Mouse (Mus musculus) urinary bladder, postnatal 36 days (tissue): Measurements from ENCODE around the gene Btbd1.

ENCODE experiments used
- DNase-seq, 2 experiments: peaks; one replicate each; pipeline ENCODE4 v3.0.0; 2022; ENCODE audit warnings: low spot score in 2 of 2, mixed read lengths in 1 of 2

Btbd1 gene

DNA sequence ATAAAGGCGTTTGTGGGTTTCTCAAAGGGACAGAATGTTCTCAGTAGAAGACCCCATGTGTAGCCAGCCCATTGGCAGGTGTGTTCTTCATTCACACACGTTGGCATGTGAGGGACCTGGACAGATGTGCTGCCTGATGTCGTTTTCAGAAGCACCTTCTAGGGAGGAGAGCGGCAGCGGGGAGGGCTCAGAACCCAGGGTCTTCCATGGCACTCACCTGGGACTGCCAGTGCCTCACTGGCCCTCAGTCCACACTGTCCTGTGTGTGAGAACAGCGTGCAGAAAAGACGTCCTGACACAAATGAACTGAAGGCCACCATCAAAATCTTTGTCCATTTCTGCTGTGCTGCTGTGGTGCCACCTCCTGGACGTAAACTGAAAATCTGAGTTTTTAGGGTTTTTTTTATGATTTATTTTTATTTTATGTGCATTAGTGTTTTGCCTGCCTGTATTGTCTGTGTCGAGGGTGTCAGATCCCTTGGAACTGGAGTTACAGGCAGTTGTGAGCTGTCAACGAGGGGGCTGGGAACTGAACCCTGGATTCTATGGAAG lies 51.5 kb downstream of the Btbd1 start:
- no peak for DNase-seq

DNA sequence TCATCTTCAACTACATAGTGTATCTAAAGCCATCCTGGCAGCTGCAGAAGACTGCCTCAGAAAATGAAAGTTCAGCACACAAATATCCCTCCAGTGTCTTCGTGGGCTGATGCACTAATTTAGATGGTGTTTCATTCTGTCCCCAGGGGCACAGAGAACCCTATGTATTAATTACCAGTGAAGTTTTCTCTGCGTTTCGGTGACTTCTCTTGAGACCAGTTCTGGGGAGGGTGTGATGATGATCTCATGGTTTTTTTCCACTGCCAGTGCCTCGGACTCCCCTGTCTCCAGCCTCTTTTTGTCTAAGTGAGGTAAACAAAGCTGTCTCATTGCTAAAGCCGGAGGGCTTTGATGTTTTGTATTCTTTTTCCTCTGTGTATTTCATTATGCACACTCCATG lies 53.9 kb downstream of the Btbd1 start:
- DNase-seq = no peak

DNA sequence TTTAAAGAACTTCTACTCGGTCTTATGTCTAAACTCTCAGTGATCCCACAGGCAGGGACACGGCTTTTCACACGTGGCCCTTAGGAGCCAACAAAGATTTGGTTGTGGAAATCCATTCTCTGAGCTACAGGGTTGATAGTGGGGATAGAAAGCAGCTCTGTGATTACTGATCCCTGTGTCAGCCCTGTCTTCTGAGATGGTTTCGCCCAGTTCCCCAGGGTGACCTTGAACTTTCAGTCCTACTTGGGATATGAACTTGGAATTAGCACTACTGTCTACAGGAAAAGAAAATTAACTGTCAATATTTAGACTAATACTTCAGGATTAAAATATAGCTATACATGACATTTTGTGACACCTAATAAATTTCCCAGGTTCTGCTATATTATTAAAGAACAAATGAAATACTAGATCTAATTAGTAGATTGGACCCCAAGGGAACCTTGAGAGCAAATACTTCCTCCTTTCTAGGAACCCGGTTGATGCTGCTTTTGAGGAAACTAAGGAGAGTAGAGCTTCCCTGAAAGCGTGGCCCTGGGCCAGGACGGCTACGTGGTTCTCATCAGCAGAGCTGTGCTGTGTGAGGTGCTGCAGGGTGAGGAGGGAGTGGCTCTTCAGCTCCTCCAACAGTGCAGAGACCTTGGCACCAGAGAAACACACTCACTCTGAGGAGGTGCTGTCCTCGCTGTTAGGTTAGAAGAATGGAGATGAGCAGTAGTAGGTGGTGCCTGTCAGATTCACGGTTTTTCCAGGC lies 56.3 kb downstream of the Btbd1 start:
- DNase-seq = no peak

- DNase-seq = peak in 1 of 2 experiments; percentile 30
Observed at GRCm38 (mm10) chr7:81763110-81763845, 66.0 kb downstream of the Btbd1 start.

DNA sequence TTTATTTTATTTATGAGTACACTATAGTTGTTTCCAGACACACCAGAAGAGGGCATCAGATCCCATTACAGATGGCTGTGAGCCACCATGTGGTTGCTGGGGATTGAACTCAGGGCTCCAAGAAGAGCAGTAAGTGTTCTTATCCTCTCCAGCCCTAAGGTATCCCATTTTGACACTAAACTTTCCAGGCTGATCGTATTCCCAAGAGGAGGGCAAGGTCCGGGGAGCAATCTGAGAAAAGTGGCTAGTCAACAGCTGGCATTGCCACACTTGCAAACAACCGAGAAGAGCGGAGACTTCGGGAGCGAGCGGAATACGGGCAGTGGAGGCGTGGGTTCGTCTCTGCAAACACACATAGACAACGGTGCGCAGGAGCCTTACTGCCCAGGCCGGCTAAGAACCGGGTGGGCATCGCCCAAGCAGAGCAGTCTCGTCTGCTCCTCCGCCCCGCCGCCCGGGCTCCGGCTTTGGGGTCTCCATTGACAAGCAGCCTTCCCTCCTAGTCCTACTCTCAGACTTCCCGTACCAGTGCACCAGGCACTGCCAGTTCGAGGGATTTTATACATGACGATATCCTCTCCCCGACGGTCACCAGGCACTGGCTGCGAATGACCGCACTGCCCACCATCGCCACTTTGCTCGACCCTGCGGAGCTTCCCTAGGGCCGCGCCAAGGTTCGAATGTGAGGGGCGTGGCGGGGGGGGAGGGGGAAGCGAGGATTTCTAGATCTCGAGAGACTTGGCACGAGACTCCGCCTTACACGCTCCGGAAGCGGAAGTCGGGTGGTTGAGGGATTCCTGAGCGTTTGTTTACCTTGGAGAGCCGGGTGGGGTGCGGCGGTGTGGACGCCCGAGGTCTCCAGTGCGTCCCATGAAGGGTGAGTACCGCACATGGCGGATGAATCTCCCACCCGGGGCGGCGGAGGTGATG lies 66.8 kb downstream of the Btbd1 start, which contains the start of gene Ramac:
Ramac (plus strand) TSS at position 746 of the 930 bp plus-strand sequence.
- DNase-seq = peak; percentile 78 to 88

DNA sequence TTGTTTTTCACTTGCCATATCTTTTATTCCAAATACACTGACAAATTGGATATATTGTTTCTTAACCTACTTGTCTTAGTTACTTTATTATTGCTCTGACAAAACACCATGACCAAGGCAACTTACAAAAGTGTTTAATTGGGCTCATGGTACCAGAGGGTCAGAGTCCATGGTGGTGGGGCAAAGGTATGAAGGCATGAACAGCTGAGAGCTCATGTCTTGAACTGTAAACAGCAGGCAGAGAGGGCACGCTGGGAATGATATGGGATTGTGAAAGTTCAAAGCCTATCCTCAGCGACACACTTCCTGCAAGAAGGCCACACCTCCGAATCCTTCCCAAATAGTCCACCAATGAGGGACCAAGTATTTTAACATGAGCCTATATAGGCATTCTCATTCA lies 81.3 kb downstream of the Btbd1 start:
- DNase-seq = no peak

GRCm38 (mm10) chr7:81744145-81744544 lies 85.1 kb downstream of the Btbd1 start:
- peak; percentile 50 to 64 for DNase-seq
